Mouse (Mus musculus) C2C12 (cell line): ENCODE measurements around the gene Hmgcs1.

Experiments used
- CTCF ChIP-seq: IDR thresholded peaks from one replicate; pipeline ENCODE4 v1.5.1; 2011; ENCODE audit not compliant: control insufficient read depth, insufficient read depth, insufficient read length
- MYOD1 ChIP-seq: IDR thresholded peaks from one replicate; pipeline ENCODE4 v1.6.1; 2011; ENCODE audit warnings: low read depth; ENCODE audit not compliant: control insufficient read depth, insufficient read length
- MYOG ChIP-seq: IDR thresholded peaks from one replicate; pipeline ENCODE4 v1.6.1; 2011; ENCODE audit not compliant: control insufficient read depth, insufficient read length; ENCODE audit errors: extremely low read depth

DNA sequence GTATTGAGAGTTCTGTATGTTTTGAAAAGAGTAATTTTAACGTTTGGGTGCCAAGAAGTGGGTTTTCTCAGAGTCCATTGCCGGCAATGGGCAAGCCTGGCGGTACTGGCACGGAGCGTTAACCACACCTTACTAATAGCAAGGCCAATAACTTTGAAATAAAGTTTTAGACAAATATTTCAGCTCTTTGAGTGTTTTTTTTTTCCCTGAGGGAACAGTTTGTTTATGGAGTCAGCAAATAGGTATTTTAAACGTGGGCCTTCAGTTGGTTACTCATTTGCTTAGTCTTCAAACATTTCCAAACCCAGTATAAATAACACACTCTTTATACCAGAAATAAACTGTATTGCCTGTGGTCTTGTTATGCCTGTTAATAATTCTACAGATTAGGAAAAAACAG is 17.7 kb downstream of the Hmgcs1 start:
- TF ChIP-seq MYOG (no peak), MYOD1 (no peak), CTCF (no peak)
